ENCODE assay signal across 10 mouse cellular contexts in genomic region chr5:107847349-107847748, GRCm38 (mm10). TPM values are rescaled to one million over a fixed set of nuclear protein-coding genes. Genes with fewer than 3 reads are reported as not detected.
DNase-seq lines count a peak whose midpoint lies in the region; ATAC-seq lines count a peak whose summit lies in the region.
"Had no signal": no experiment of that assay in that cellular context is flagged by ENCODE, and none has a peak within 500 bp of the region (broad histone marks: within the 10 kb centered on the region; RNA-seq: fewer than 3 reads in every experiment).

No protein-coding gene starts in this region.

- H3K27me3 ChIP-seq in forebrain, embryonic 14.5 days (replicated peaks; ENCODE audit: control insufficient read depth, insufficient read depth, low read length) = no peaks in the 10 kb centered on the region
- H3K27me3 ChIP-seq in forebrain, embryonic 13.5 days = no peaks in the 10 kb centered on the region
- H3K27me3 ChIP-seq: embryonic facial prominence, embryonic 12.5 days; limb, embryonic 15.5 days had no signal

- no peak for ATAC-seq in forebrain, embryonic 14.5 days
- no peak for ATAC-seq in forebrain, embryonic 13.5 days
- no peak for ATAC-seq in activated CD4-positive, CD25-positive, alpha-beta regulatory T cell, adult 4 months

- H3K4me1 ChIP-seq in forebrain, embryonic 14.5 days (ENCODE audit: control insufficient read depth, insufficient read depth, low read length) = no peaks in the 10 kb centered on the region
- H3K4me1 ChIP-seq in forebrain, embryonic 13.5 days = peaks cover 4% of the 10 kb centered on the region; the same call in 1 of the 2 replicates
- H3K4me1 ChIP-seq: embryonic facial prominence, embryonic 12.5 days had no signal

- H3K4me3 ChIP-seq in forebrain, embryonic 14.5 days (ENCODE audit: low read depth, low read length) = no peak overlapping the region
- H3K4me3 ChIP-seq in forebrain, embryonic 13.5 days = no peak overlapping the region
- H3K4me3 ChIP-seq: embryonic facial prominence, embryonic 12.5 days; limb, embryonic 15.5 days had no signal

- WGBS in forebrain, embryonic 14.5 days = 60% methylated on average over 5 of the region's 5 CpGs
- WGBS in forebrain, embryonic 13.5 days = 69% methylated on average over 5 of the region's 5 CpGs

- no peak overlapping the region for H3K27ac ChIP-seq in forebrain, embryonic 14.5 days (ENCODE audit: low read depth, low read length)
- no peak overlapping the region for H3K27ac ChIP-seq in forebrain, embryonic 13.5 days
- H3K27ac ChIP-seq: embryonic facial prominence, embryonic 12.5 days; limb, embryonic 15.5 days had no signal

- no peak overlapping the region for H3K9ac ChIP-seq in forebrain, embryonic 14.5 days (ENCODE audit: low read length)
- H3K9ac ChIP-seq in forebrain, embryonic 13.5 days = no peak overlapping the region
- H3K9ac ChIP-seq: embryonic facial prominence, embryonic 12.5 days; limb, embryonic 15.5 days had no signal

- DNase-seq in forebrain, embryonic 14.5 days (ENCODE audit: low spot score) = peak; percentile 51
- DNase-seq in lung, postnatal 10 days = peak; percentile 6
- no peak for DNase-seq in lung, postnatal 36 days
- DNase-seq in cerebellum, adult 9-10 months = peak; percentile 65
- peak; percentile 73 to 76 for DNase-seq in kidney, postnatal 36 days
- no peak for DNase-seq in thymus, postnatal 4 days

- no peak overlapping the region for H3K4me2 ChIP-seq in forebrain, embryonic 14.5 days (ENCODE audit: low read length)
- H3K4me2 ChIP-seq in forebrain, embryonic 13.5 days = no peak overlapping the region
- H3K4me2 ChIP-seq: embryonic facial prominence, embryonic 12.5 days; limb, embryonic 15.5 days had no signal

- no peaks in the 10 kb centered on the region for H3K36me3 ChIP-seq in forebrain, embryonic 14.5 days (ENCODE audit: control insufficient read depth, insufficient read depth, low read length)
- H3K36me3 ChIP-seq in forebrain, embryonic 13.5 days (ENCODE audit: poor library complexity, severe bottlenecking) = no peaks in the 10 kb centered on the region
- H3K36me3 ChIP-seq: embryonic facial prominence, embryonic 12.5 days had no signal

- H3K9me3 ChIP-seq in forebrain, embryonic 14.5 days (replicated peaks; ENCODE audit: control insufficient read depth, low read length) = no peaks in the 10 kb centered on the region
- no peaks in the 10 kb centered on the region for H3K9me3 ChIP-seq in forebrain, embryonic 13.5 days (replicated peaks)
- H3K9me3 ChIP-seq: embryonic facial prominence, embryonic 12.5 days; limb, embryonic 15.5 days had no signal

RNA-seq across cellular contexts. Expression of gene Ube2d2b, which starts 17.4 kb away (rescaled TPM):
- polyA plus RNA-seq in forebrain, embryonic 14.5 days (2014; fragmentation: Nextera tagmentation; extraction: Ambion mirVana) = 0.13 TPM in 1 of 2 replicates, not detected in the other
- polyA plus RNA-seq in forebrain, embryonic 13.5 days (2015; fragmentation: Nextera tagmentation; extraction: Ambion mirVana) = 0.15 and 0.24 TPM in 2 replicates
- polyA plus RNA-seq in activated CD4-positive, CD25-positive, alpha-beta regulatory T cell, adult 4 months (2017; shearing (Covaris generic)) = under 1 TPM in 1 of 2 experiments, not detected in 1; 0.33 TPM
- polyA plus RNA-seq: limb, embryonic 15.5 days had no signal

RNA-seq across cellular contexts. Expression of gene Evi5, which starts 27.6 kb away (rescaled TPM):
- polyA plus RNA-seq in forebrain, embryonic 14.5 days (2014; fragmentation: Nextera tagmentation; extraction: Ambion mirVana) = 38.8 and 46.2 TPM in 2 replicates
- polyA plus RNA-seq in forebrain, embryonic 13.5 days (2015; fragmentation: Nextera tagmentation; extraction: Ambion mirVana) = 46.5 and 51.7 TPM in 2 replicates
- 1 to 10 TPM in 1 of 2 experiments, not detected in 1; 1.1 TPM for polyA plus RNA-seq in activated CD4-positive, CD25-positive, alpha-beta regulatory T cell, adult 4 months (2017; shearing (Covaris generic))

RNA-seq across cellular contexts. Expression of gene Rpl5, which starts 53.0 kb away (rescaled TPM):
- 63.5 and 65.3 TPM in 2 replicates for polyA plus RNA-seq in forebrain, embryonic 14.5 days (2014; fragmentation: Nextera tagmentation; extraction: Ambion mirVana)
- polyA plus RNA-seq in forebrain, embryonic 13.5 days (2015; fragmentation: Nextera tagmentation; extraction: Ambion mirVana) = 76.0 and 78.1 TPM in 2 replicates
- 10 to 100 TPM; 71.9 to 81.2 TPM for polyA plus RNA-seq in activated CD4-positive, CD25-positive, alpha-beta regulatory T cell, adult 4 months (2017; shearing (Covaris generic))

Comparison
In these comparisons a context has a peak if more than half of its experiments do, and no peak if none do; other contexts are left out.
1. DNase-seq: peak in forebrain, embryonic 14.5 days (single experiment), lung, postnatal 10 days (single experiment), cerebellum, adult 9-10 months (single experiment) and kidney, postnatal 36 days (2 of 2); none in lung, postnatal 36 days (single experiment) and thymus, postnatal 4 days (single experiment).
2. RNA of gene Evi5, which starts 27.6 kb away (polyA plus RNA-seq): 46.5 to 51.7 TPM in forebrain, embryonic 13.5 days and 38.8 to 46.2 TPM in forebrain, embryonic 14.5 days; 1.1 TPM in activated CD4-positive, CD25-positive, alpha-beta regulatory T cell, adult 4 months; every median in the first group is over 10 times any median in the second.